Mouse (Mus musculus): Measurements from ENCODE around the gene Gm7544. TPM values are rescaled to one million over a fixed set of nuclear protein-coding genes. Genes with fewer than 3 reads are reported as not detected.

Gene Gm7544
- not detected for total RNA-seq (2023)

GRCm38 (mm10) chr1:82955913-82956312 lies at the start of gene Gm7544:
Gene Gm7544 (minus strand): TSS chr1:82956013.

GRCm38 (mm10) chr1:83000306-83000705 lies 44.5 kb upstream of the Gm7544 start, which contains the start of gene Gm47959:
Gene Gm47959 (plus strand): TSS chr1:83000548.

GRCm38 (mm10) chr1:82959870-82960385 lies 4.1 kb upstream of the Gm7544 start, which contains the start of gene Gm47955:
Gene Gm47955 (plus strand): TSS chr1:82960286.

GRCm38 (mm10) chr1:82943295-82943694 lies 12.5 kb downstream of the Gm7544 start, which contains the start of gene A030003K21Rik:
Gene A030003K21Rik (minus strand): TSS chr1:82943388.

GRCm38 (mm10) chr1:82931326-82931725 lies 24.5 kb downstream of the Gm7544 start, which contains the start of gene Gm6217:
Gene Gm6217 (minus strand): TSS chr1:82931399.

GRCm38 (mm10) chr1:82924650-82925049 lies 31.2 kb downstream of the Gm7544 start, which contains the start of gene A030014E15Rik:
Gene A030014E15Rik (plus strand): TSS chr1:82924917.

GRCm38 (mm10) chr1:82913025-82913424 lies 42.8 kb downstream of the Gm7544 start, which contains the start of gene A030005L19Rik:
Gene A030005L19Rik (plus strand): TSS chr1:82913325.

Other genes starting within 250 kb of the Gm7544 start
- 100 to 1,000 TPM; 110 to 129 TPM for gene Mff, start 231.1 kb downstream of the Gm7544 start, total RNA-seq (2023)
- not detected for gene Tm4sf20, start 187.6 kb downstream of the Gm7544 start, total RNA-seq (2023)
- not detected for gene Gm47791, start 184.8 kb downstream of the Gm7544 start, total RNA-seq (2023)
- 10 to 100 TPM; 56.2 to 56.4 TPM for gene Agfg1, start 116.5 kb downstream of the Gm7544 start, total RNA-seq (2023)
- gene A030005L19Rik, start 42.7 kb downstream of the Gm7544 start, total RNA-seq (2023) = 1 to 10 TPM in 1 of 2 experiments, not detected in 1; 2.2 TPM
- not detected for gene A030014E15Rik, start 31.1 kb downstream of the Gm7544 start, total RNA-seq (2023)
- gene Gm6217, start 24.6 kb downstream of the Gm7544 start, total RNA-seq (2023) = not detected
- not detected for gene A030003K21Rik, start 12.6 kb downstream of the Gm7544 start, total RNA-seq (2023)
- not detected for gene Gm47955, start 4.3 kb upstream of the Gm7544 start, total RNA-seq (2023)
- not detected for gene Gm47959, start 44.5 kb upstream of the Gm7544 start, total RNA-seq (2023)
- not detected for gene Slc19a3, start 82.4 kb upstream of the Gm7544 start, total RNA-seq (2023)
- not detected for gene Krtap28-10, start 86.5 kb upstream of the Gm7544 start, total RNA-seq (2023)
- gene Gm47969, start 88.9 kb upstream of the Gm7544 start, total RNA-seq (2023) = not detected
- gene A030005K14Rik, start 103.4 kb upstream of the Gm7544 start, total RNA-seq (2023) = not detected
- gene Krtap28-13, start 104.9 kb upstream of the Gm7544 start, total RNA-seq (2023) = not detected
- not detected for gene Ccl20, start 160.8 kb upstream of the Gm7544 start, total RNA-seq (2023)
- gene Daw1, start 203.7 kb upstream of the Gm7544 start, total RNA-seq (2023) = not detected